Mouse (Mus musculus) heart, embryonic 11.5 days (tissue): ENCODE measurements around the gene Mageb18. TPM values are rescaled to one million over a fixed set of nuclear protein-coding genes. Genes with fewer than 3 reads are reported as not detected.

Experiments
- ATAC-seq: fragments of 200-750 bp; cut with Nextera tagmentation; replicated peaks from 2 replicates; pipeline ENCODE4 v1.8.0; 2017; ENCODE audit warnings: moderate library complexity; ENCODE audit not compliant: insufficient number of reproducible peaks, low FRiP score, low TSS enrichment
- H3K27ac ChIP-seq: fragments of 300-500 bp; sonication (generic); 2 replicates; pipeline ENCODE4 v1.5.1; 2014; ENCODE audit warnings: mild to moderate bottlenecking, low read depth, low read length
- H3K27me3 ChIP-seq: fragments of 300-500 bp; sonication (generic); 2 replicates; pipeline ENCODE4 v1.6.1; 2014; ENCODE audit warnings: mild to moderate bottlenecking, low read length, mixed read lengths; ENCODE audit not compliant: control insufficient read depth, insufficient read depth
- H3K36me3 ChIP-seq: fragments of 300-500 bp; sonication (generic); 2 replicates; pipeline ENCODE4 v1.6.1; 2014; ENCODE audit warnings: mild to moderate bottlenecking, low read length, moderate library complexity, mixed read lengths; ENCODE audit not compliant: control insufficient read depth, insufficient read depth
- H3K4me1 ChIP-seq: fragments of 300-500 bp; sonication (generic); 2 replicates; pipeline ENCODE4 v1.6.1; 2014; ENCODE audit warnings: low read length; ENCODE audit not compliant: control insufficient read depth, insufficient read depth
- H3K4me2 ChIP-seq: fragments of 300-500 bp; sonication (generic); 2 replicates; pipeline ENCODE4 v1.6.1; 2014; ENCODE audit warnings: mild to moderate bottlenecking, moderate library complexity
- H3K4me3 ChIP-seq: fragments of 300-500 bp; sonication (generic); 2 replicates; pipeline ENCODE4 v1.5.1; 2014; ENCODE audit warnings: low read depth, low read length
- H3K9ac ChIP-seq: fragments of 300-500 bp; sonication (generic); 2 replicates; pipeline ENCODE4 v1.6.1; 2014; ENCODE audit warnings: mild to moderate bottlenecking, low read depth, low read length, moderate library complexity
- H3K9me3 ChIP-seq: fragments of 300-500 bp; sonication (generic); replicated peaks from 2 replicates; pipeline ENCODE4 v1.6.1; 2016; ENCODE audit warnings: low read length; ENCODE audit not compliant: control insufficient read depth
- WGBS: fragments of 180-500 bp; shearing (Covaris S2); extraction: QIAGEN DNeasy Blood & Tissue Kit; methylation state at CpG from one replicate; pipeline ENCODE4 v1.1.7; 2014; ENCODE audit not compliant: insufficient replicate concordance; 5-methylcytosine and 5-hydroxymethylcytosine counted together
- polyA plus RNA-seq: library from polyadenylated mRNA; unstranded; fragments of >200 nt; fragmentation: Nextera tagmentation; extraction: Ambion mirVana; gene quantifications from 2 replicates; pipeline ENCODE4 v1.2.1, GENCODE M21; 2014

Gene Mageb18
- polyA plus RNA-seq, 1 experiment from 2014 or later, result not detected

GRCm38 (mm10) chrX:92387384-92387783 is 212.0 kb downstream of the Mageb18 start:
- no peaks in the 10 kb centered on the region for H3K27me3 ChIP-seq
- H3K4me1 ChIP-seq, result no peaks in the 10 kb centered on the region
- H3K9me3 ChIP-seq, result no peaks in the 10 kb centered on the region
- no peak for ATAC-seq
- no peak overlapping the region for H3K4me2 ChIP-seq
- no peaks in the 10 kb centered on the region for H3K36me3 ChIP-seq
- H3K27ac ChIP-seq, result no peak overlapping the region
- H3K4me3 ChIP-seq, result no peak overlapping the region
- no peak overlapping the region for H3K9ac ChIP-seq

GRCm38 (mm10) chrX:92342924-92343323 is 256.4 kb downstream of the Mageb18 start:
- H3K27ac ChIP-seq, result no peak overlapping the region
- no peaks in the 10 kb centered on the region for H3K4me1 ChIP-seq
- no peaks in the 10 kb centered on the region for H3K9me3 ChIP-seq
- H3K9ac ChIP-seq, result no peak overlapping the region
- H3K27me3 ChIP-seq, result no peaks in the 10 kb centered on the region
- no peak overlapping the region for H3K4me3 ChIP-seq
- no peaks in the 10 kb centered on the region for H3K36me3 ChIP-seq
- WGBS, result 13% methylated on average over 5 of the region's 5 CpGs
- no peak for ATAC-seq
- no peak overlapping the region for H3K4me2 ChIP-seq

GRCm38 (mm10) chrX:92340906-92341305 is 258.5 kb downstream of the Mageb18 start:
- Histone ChIP-seq H3K9ac (no peak overlapping the region), H3K4me1 (no peaks in the 10 kb centered on the region), H3K27me3 (no peaks in the 10 kb centered on the region), H3K27ac (no peak overlapping the region), H3K36me3 (no peaks in the 10 kb centered on the region), H3K4me2 (no peak overlapping the region), H3K4me3 (no peak overlapping the region), H3K9me3 (no peaks in the 10 kb centered on the region)
- WGBS, result 80% methylated on average over 6 of the region's 6 CpGs
- ATAC-seq, result no peak

GRCm38 (mm10) chrX:92339551-92339950 is 259.8 kb downstream of the Mageb18 start:
- Histone ChIP-seq H3K4me1 (no peaks in the 10 kb centered on the region), H3K36me3 (no peaks in the 10 kb centered on the region), H3K27me3 (no peaks in the 10 kb centered on the region), H3K4me2 (no peak overlapping the region), H3K9me3 (no peaks in the 10 kb centered on the region), H3K27ac (no peak overlapping the region), H3K4me3 (no peak overlapping the region), H3K9ac (no peak overlapping the region)
- ATAC-seq, result no peak
- WGBS, result 76% methylated on average over 2 of the region's 2 CpGs

- 84% methylated on average over 1 of the region's 1 CpGs for WGBS
Measured at GRCm38 (mm10) chrX:92333459-92333858, 265.9 kb downstream of the Mageb18 start.

GRCm38 (mm10) chrX:92323599-92323998 is 275.8 kb downstream of the Mageb18 start:
- no peak for ATAC-seq
- Histone ChIP-seq H3K27me3 (no peaks in the 10 kb centered on the region), H3K36me3 (no peaks in the 10 kb centered on the region), H3K9me3 (no peaks in the 10 kb centered on the region), H3K27ac (no peak overlapping the region), H3K4me2 (no peak overlapping the region), H3K9ac (no peak overlapping the region), H3K4me3 (no peak overlapping the region), H3K4me1 (no peaks in the 10 kb centered on the region)
- WGBS, result 27% methylated on average over 1 of the region's 1 CpGs

More at GRCm38 (mm10) chrX:92333459-92333858, 265.9 kb downstream of the Mageb18 start:
- H3K4me3 ChIP-seq, result no peak overlapping the region
- H3K27ac ChIP-seq, result no peak overlapping the region
- no peak overlapping the region for H3K4me2 ChIP-seq
- no peaks in the 10 kb centered on the region for H3K36me3 ChIP-seq
- ATAC-seq, result no peak
- no peaks in the 10 kb centered on the region for H3K9me3 ChIP-seq
- no peaks in the 10 kb centered on the region for H3K27me3 ChIP-seq
- no peaks in the 10 kb centered on the region for H3K4me1 ChIP-seq
- H3K9ac ChIP-seq, result no peak overlapping the region

- Histone ChIP-seq H3K4me2 (no peak overlapping the region), H3K27ac (no peak overlapping the region), H3K4me3 (no peak overlapping the region), H3K27me3 (no peaks in the 10 kb centered on the region), H3K36me3 (no peaks in the 10 kb centered on the region), H3K4me1 (no peaks in the 10 kb centered on the region), H3K9me3 (no peaks in the 10 kb centered on the region), H3K9ac (no peak overlapping the region)
- no peak for ATAC-seq
Measured at GRCm38 (mm10) chrX:92280619-92281018, 318.8 kb downstream of the Mageb18 start.

Other genes with a start within 250 kb of the Mageb18 start
- not detected in 2 replicates for gene Gm5941, start 109.6 kb downstream of the Mageb18 start, polyA plus RNA-seq